Mouse (Mus musculus) MEL (cell line): ENCODE results near the gene Gm10197. TPM values are rescaled to one million over a fixed set of nuclear protein-coding genes. Genes with fewer than 3 reads are reported as not detected.
A peak's percentile ranks its signal among the peaks of the same experiment; 100 is the strongest.

Source experiments
- DNase-seq: peaks from one replicate; pipeline ENCODE4 v3.0.0; 2011; ENCODE audit warnings: low read depth, low spot score
- H3K27ac ChIP-seq: 2 replicates; pipeline ENCODE4 v1.5.1; 2012; ENCODE audit warnings: low read depth, mild to moderate bottlenecking, control low read depth, low read length, moderate library complexity; ENCODE audit not compliant: control insufficient read depth
- H3K27me3 ChIP-seq, 2 experiments: fragments of 150-350 bp in 1 of 2; sonication (generic) in 1 of 2; 2 replicates each; pipeline ENCODE4 v1.6.1; 2012; ENCODE audit warnings: low read length in 2 of 2, mild to moderate bottlenecking in 2 of 2, improper control_type of control experiment in 1 of 2, moderate library complexity in 1 of 2; ENCODE audit not compliant: insufficient read depth in 2 of 2, control insufficient read depth in 1 of 2
- H3K36me3 ChIP-seq, 2 experiments: 2 replicates each; pipeline ENCODE4 v1.6.1; 2012 to 2014; ENCODE audit warnings: low read length in 2 of 2, improper control_type of control experiment in 1 of 2, inconsistent platforms in 1 of 2, mild to moderate bottlenecking in 1 of 2; ENCODE audit not compliant: insufficient read depth in 2 of 2, control insufficient read depth in 1 of 2
- H3K4me1 ChIP-seq, 2 experiments: fragments of 150-350 bp in 1 of 2; sonication (generic) in 1 of 2; 2 replicates each; pipeline ENCODE4 v1.6.1; 2012; ENCODE audit warnings: low read length in 2 of 2, improper control_type of control experiment in 1 of 2, mild to moderate bottlenecking in 1 of 2; ENCODE audit not compliant: insufficient read depth in 2 of 2, control insufficient read depth in 1 of 2
- H3K4me3 ChIP-seq, 2 experiments: fragments of 150-350 bp in 1 of 2; sonication (generic) in 1 of 2; 2 replicates each; pipeline ENCODE4 v1.5.1; 2012; ENCODE audit warnings: low read depth in 2 of 2, low read length in 2 of 2, mild to moderate bottlenecking in 2 of 2, moderate library complexity in 2 of 2, control low read depth in 1 of 2, improper control_type of control experiment in 1 of 2; ENCODE audit not compliant: control insufficient read depth in 1 of 2, insufficient read depth in 1 of 2
- H3K79me2 ChIP-seq: 2 replicates; pipeline ENCODE4 v1.6.1; 2012; ENCODE audit warnings: mild to moderate bottlenecking, low read length, moderate library complexity; ENCODE audit not compliant: control insufficient read depth, poor library complexity, insufficient read depth
- H3K9ac ChIP-seq: 2 replicates; pipeline ENCODE4 v1.6.1; 2012; ENCODE audit warnings: low read depth, mild to moderate bottlenecking, control low read depth, low read length, moderate library complexity; ENCODE audit not compliant: control insufficient read depth, poor library complexity, severe bottlenecking
- H3K9me3 ChIP-seq: fragments of 150-350 bp; sonication (generic); replicated peaks from 2 replicates; pipeline ENCODE4 v1.6.1; 2012; ENCODE audit warnings: mild to moderate bottlenecking, low read length, improper control_type of control experiment, moderate library complexity; ENCODE audit not compliant: insufficient read depth
- BHLHE40 ChIP-seq: IDR thresholded peaks from 2 replicates; pipeline ENCODE4 v1.6.1; 2012; ENCODE audit warnings: low read depth, mild to moderate bottlenecking, inconsistent platforms, low read length, improper control_type of control experiment, borderline replicate concordance
- CHD2 ChIP-seq: IDR thresholded peaks from 2 replicates; pipeline ENCODE4 v1.6.1; 2011; ENCODE audit warnings: low read length, improper control_type of control experiment
- CTCF ChIP-seq, 3 experiments: IDR thresholded peaks in 2 of 3; conservative IDR thresholded peaks in 1 of 3; 2 replicates each; pipeline ENCODE4 v1.5.1; 2011 to 2012; ENCODE audit warnings: low read length in 3 of 3, low read depth in 2 of 3, mild to moderate bottlenecking in 2 of 3, improper control_type of control experiment in 1 of 3, inconsistent platforms in 1 of 3, mixed read lengths in 1 of 3, moderate library complexity in 1 of 3; ENCODE audit not compliant: control insufficient read depth in 1 of 3, insufficient read depth in 1 of 3, poor library complexity in 1 of 3, severe bottlenecking in 1 of 3
- E2F4 ChIP-seq: IDR thresholded peaks from 2 replicates; pipeline ENCODE4 v1.6.1; 2011; ENCODE audit warnings: low read depth, low read length, improper control_type of control experiment, borderline replicate concordance
- ELF1 ChIP-seq: IDR thresholded peaks from 2 replicates; pipeline ENCODE4 v1.6.1; 2014; ENCODE audit warnings: low read depth, mild to moderate bottlenecking, inconsistent platforms, low read length, improper control_type of control experiment, moderate library complexity
- GABPA ChIP-seq: IDR thresholded peaks from 2 replicates; pipeline ENCODE4 v1.6.1; 2012; ENCODE audit warnings: low read depth, mild to moderate bottlenecking, inconsistent platforms, low read length, improper control_type of control experiment, moderate library complexity
- HCFC1 ChIP-seq: IDR thresholded peaks from 2 replicates; pipeline ENCODE4 v1.6.1; 2012; ENCODE audit warnings: low read depth, mild to moderate bottlenecking, inconsistent platforms, low read length, improper control_type of control experiment, moderate library complexity
- KAT2A ChIP-seq: conservative IDR thresholded peaks from 2 replicates; pipeline ENCODE4 v1.6.1; 2012; ENCODE audit warnings: low read depth, low read length, improper control_type of control experiment, inconsistent platforms
- MAFK ChIP-seq: IDR thresholded peaks from 2 replicates; pipeline ENCODE4 v1.6.1; 2011; ENCODE audit warnings: low read depth, mild to moderate bottlenecking, low read length, improper control_type of control experiment, borderline replicate concordance
- MAX ChIP-seq: IDR thresholded peaks from 2 replicates; pipeline ENCODE4 v1.6.1; 2011; ENCODE audit warnings: low read length, improper control_type of control experiment
- MAZ ChIP-seq: IDR thresholded peaks from 2 replicates; pipeline ENCODE4 v1.6.1; 2012; ENCODE audit warnings: low read depth, mild to moderate bottlenecking, inconsistent platforms, low read length, improper control_type of control experiment
- MEF2A ChIP-seq: IDR thresholded peaks from 2 replicates; pipeline ENCODE4 v1.6.1; 2014; ENCODE audit warnings: low read depth, mild to moderate bottlenecking, inconsistent platforms, low read length, improper control_type of control experiment; ENCODE audit not compliant: poor library complexity, insufficient replicate concordance, severe bottlenecking; ENCODE audit errors: extremely low read depth
- MXI1 ChIP-seq: IDR thresholded peaks from 2 replicates; pipeline ENCODE4 v1.6.1; 2011; ENCODE audit warnings: mild to moderate bottlenecking, low read depth, low read length, improper control_type of control experiment
- NELFE ChIP-seq: IDR thresholded peaks from 2 replicates; pipeline ENCODE4 v1.6.1; 2011; ENCODE audit warnings: low read depth, low read length, improper control_type of control experiment
- POLR2A ChIP-seq, 2 experiments: IDR thresholded peaks; 2 replicates each; pipeline ENCODE4 v1.6.1; 2011 to 2012; ENCODE audit warnings: low read length in 2 of 2, mild to moderate bottlenecking in 2 of 2, control low read depth in 1 of 2, improper control_type of control experiment in 1 of 2, low read depth in 1 of 2, moderate library complexity in 1 of 2; ENCODE audit not compliant: control insufficient read depth in 1 of 2, insufficient read depth in 1 of 2, poor library complexity in 1 of 2
- POLR2AphosphoS2 ChIP-seq: IDR thresholded peaks from 2 replicates; pipeline ENCODE4 v1.6.1; 2011; ENCODE audit warnings: low read length, improper control_type of control experiment
- POLR2AphosphoS5 ChIP-seq: IDR thresholded peaks from 2 replicates; pipeline ENCODE4 v1.6.1; 2012; ENCODE audit warnings: low read depth, borderline replicate concordance, mild to moderate bottlenecking, inconsistent platforms, low read length, moderate library complexity, mixed read lengths
- RCOR1 ChIP-seq: IDR thresholded peaks from 2 replicates; pipeline ENCODE4 v1.6.1; 2012; ENCODE audit warnings: low read depth, mild to moderate bottlenecking, inconsistent platforms, low read length, improper control_type of control experiment
- SIN3A ChIP-seq: IDR thresholded peaks from 2 replicates; pipeline ENCODE4 v1.6.1; 2012; ENCODE audit warnings: low read length, improper control_type of control experiment, inconsistent platforms
- TAL1 ChIP-seq: IDR thresholded peaks from 2 replicates; pipeline ENCODE4 v1.6.1; 2012; ENCODE audit warnings: mild to moderate bottlenecking, inconsistent platforms, low read length, moderate library complexity, mixed read lengths
- TCF12 ChIP-seq: IDR thresholded peaks from 2 replicates; pipeline ENCODE4 v1.6.1; 2014; ENCODE audit warnings: low read depth, mild to moderate bottlenecking, inconsistent platforms, low read length, improper control_type of control experiment, moderate library complexity
- UBTF ChIP-seq: IDR thresholded peaks from 2 replicates; pipeline ENCODE4 v1.6.1; 2012; ENCODE audit warnings: low read depth, mild to moderate bottlenecking, inconsistent platforms, low read length, improper control_type of control experiment, moderate library complexity, borderline replicate concordance; ENCODE audit not compliant: insufficient read depth
- USF1 ChIP-seq: IDR thresholded peaks from 2 replicates; pipeline ENCODE4 v1.6.1; 2014; ENCODE audit warnings: low read depth, mild to moderate bottlenecking, inconsistent platforms, low read length, improper control_type of control experiment, moderate library complexity
- USF2 ChIP-seq, 2 experiments: IDR thresholded peaks; 2 replicates each; pipeline ENCODE4 v1.6.1; 2011 to 2012; ENCODE audit warnings: improper control_type of control experiment in 2 of 2, low read length in 2 of 2, borderline replicate concordance in 1 of 2, inconsistent platforms in 1 of 2, low read depth in 1 of 2, mild to moderate bottlenecking in 1 of 2; ENCODE audit not compliant: insufficient read depth in 1 of 2
- ZC3H11A ChIP-seq: IDR thresholded peaks from 2 replicates; pipeline ENCODE4 v1.6.1; 2012; ENCODE audit warnings: low read depth, mild to moderate bottlenecking, inconsistent platforms, low read length, improper control_type of control experiment
- ZNF384 ChIP-seq: IDR thresholded peaks from 2 replicates; pipeline ENCODE4 v1.6.1; 2012; ENCODE audit warnings: low read depth, mild to moderate bottlenecking, inconsistent platforms, low read length, improper control_type of control experiment
- polyA plus RNA-seq, 2 experiments: library from polyadenylated mRNA; stranded (reverse) in 1 of 2; unstranded in 1 of 2; fragments of >175 nt in 1 of 2; fragments of >200 nt in 1 of 2; gene quantifications; 2 replicates each; pipeline versions ENCODE4 v1.2.1 to v1.2.4; 2012; ENCODE audit warnings: low replicate concordance in 2 of 2, low read depth in 1 of 2; ENCODE audit not compliant: insufficient read length in 2 of 2, insufficient read depth in 1 of 2, missing spikeins in 1 of 2
- total RNA-seq: library from RNA; depleted of rRNA; stranded (reverse); fragments of 300-350 nt; gene quantifications from 2 replicates; pipeline ENCODE4 v1.2.3, GENCODE M21; 2012

Gm10197 gene
- total and polyA plus RNA-seq, 3 experiments, result 5.4 to 53.0 TPM; not detected in 1

- Histone ChIP-seq H3K4me1 (peaks cover 3 to 20% of the 10 kb centered on the region in 2 experiments), H3K27ac (0 out of 2 replicates have a peak overlapping the region, but pooled peaks have one; percentile 1), H3K9ac (peak overlapping the region; percentile 66), H3K9me3 (no peaks in the 10 kb centered on the region), H3K79me2 (peaks cover 8% of the 10 kb centered on the region), H3K27me3 (no peaks in the 10 kb centered on the region), H3K4me3 (peak overlapping the region; percentile 60 to 66), H3K36me3 (peaks cover 9 to 32% of the 10 kb centered on the region in 2 experiments)
- TF ChIP-seq TCF12 (peak; percentile 22; the same call in 1 of the 2 replicates), POLR2A (IDR thresholded peaks at IDR 0.05; ENCODE audit: control insufficient read depth in 1 of 2, insufficient read depth in 1 of 2, low read depth in 1 of 2, low read length in 2 of 2, poor library complexity in 1 of 2) (peak; percentile 37 to 44; a peak in 1 of 4 replicates), ZNF384 (no peak), USF1 (no peak), ELF1 (no peak), MAFK (no peak), MEF2A (no peak), NELFE (0 out of 2 replicates have a peak, but pooled peaks have one; percentile 33), TAL1 (no peak), MXI1 (no peak), ZC3H11A (no peak), CTCF (IDR thresholded peaks at IDR 0.05 in 2 of 3, conservative IDR thresholded peaks at IDR 0.05 in 1 of 3; ENCODE audit: control insufficient read depth in 1 of 3, insufficient read depth in 1 of 3, low read depth in 2 of 3, low read length in 3 of 3, poor library complexity in 1 of 3, severe bottlenecking in 1 of 3) (no peak), GABPA (no peak), RCOR1 (no peak), POLR2AphosphoS5 (no peak), UBTF (no peak), BHLHE40 (no peak), KAT2A (no peak), POLR2AphosphoS2 (no peak), USF2 (IDR thresholded peaks at IDR 0.05; ENCODE audit: borderline replicate concordance in 1 of 2, insufficient read depth in 1 of 2, low read depth in 1 of 2, low read length in 2 of 2) (no peak), SIN3A (0 out of 2 replicates have a peak, but pooled peaks have one; percentile 20), MAZ (peak; percentile 50; the same call in 1 of the 2 replicates), E2F4 (no peak), HCFC1 (no peak), CHD2 (no peak), MAX (no peak)
- DNase-seq, result peak; percentile 87
Observed at GRCm38 (mm10) chr19:53329992-53330381, 41.6 kb downstream of the Gm10197 start.
